Mouse (Mus musculus): ENCODE data around the gene Lad1. TPM values are rescaled to one million over a fixed set of nuclear protein-coding genes. Genes with fewer than 3 reads are reported as not detected.

Gene Lad1
- polyA plus RNA-seq, 1 experiment: not detected

DNA sequence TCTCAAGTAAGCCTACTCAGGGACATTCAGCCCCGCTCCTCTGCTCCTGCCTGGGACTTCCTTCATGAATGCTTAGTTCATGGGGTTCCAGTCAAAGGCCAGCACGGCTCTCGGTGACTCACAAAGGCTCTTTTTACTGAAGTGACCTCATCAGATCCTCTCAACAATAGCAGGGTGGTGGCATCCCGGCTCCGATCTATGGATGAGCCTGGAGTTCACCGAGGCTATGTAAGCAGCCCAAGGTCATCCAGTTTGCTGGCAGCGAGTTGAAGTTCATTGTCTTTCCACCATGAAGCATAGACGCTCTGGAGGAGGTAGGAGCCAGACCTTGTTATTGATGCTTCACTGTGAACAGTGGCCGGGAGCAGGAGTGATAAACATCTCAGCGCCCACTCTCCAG is 35.6 kb upstream of the Lad1 start:
- no peak for TF ChIP-seq GATA1 (IDR thresholded peaks at IDR 0.05; ENCODE audit: low read length)
- no peak for TF ChIP-seq TAL1 (IDR thresholded peaks at IDR 0.05; ENCODE audit: low read length)
- peaks cover 30% of the 10 kb centered on the region for H3K4me1 ChIP-seq (ENCODE audit: control insufficient read depth)
- H3K36me3 ChIP-seq (ENCODE audit: control insufficient read depth): no peaks in the 10 kb centered on the region
- H3K9me3 ChIP-seq (ENCODE audit: control insufficient read depth, low read length): no peaks in the 10 kb centered on the region
- H3K4me3 ChIP-seq (replicated peaks): no peak overlapping the region
- no peaks in the 10 kb centered on the region for H3K27me3 ChIP-seq (ENCODE audit: control insufficient read depth)

DNA sequence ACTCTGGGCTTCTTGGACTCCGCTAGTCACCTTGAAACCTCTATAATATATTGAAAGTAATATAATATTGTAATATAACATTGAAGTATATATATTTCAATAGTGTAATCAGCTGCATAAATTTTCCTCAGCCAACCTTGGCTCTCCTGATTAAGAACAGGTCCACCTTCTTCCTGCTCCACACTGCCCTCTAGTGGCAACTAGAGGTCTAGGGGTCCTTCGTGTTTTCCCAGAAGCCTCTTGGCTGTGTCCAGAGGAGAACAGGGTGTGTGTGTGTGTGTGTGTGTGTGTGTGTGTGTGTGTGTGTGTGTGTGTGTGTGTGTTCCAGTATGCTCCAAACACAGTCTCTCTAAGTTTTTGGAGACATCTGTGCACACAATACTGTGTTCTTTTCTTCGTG is 30.6 kb upstream of the Lad1 start:
- TF ChIP-seq GATA1 (IDR thresholded peaks at IDR 0.05; ENCODE audit: low read length) (no peak), TAL1 (IDR thresholded peaks at IDR 0.05; ENCODE audit: low read length) (no peak)
- H3K27me3 ChIP-seq (ENCODE audit: control insufficient read depth): peaks cover 12% of the 10 kb centered on the region
- H3K4me1 ChIP-seq (ENCODE audit: control insufficient read depth): peaks cover 17% of the 10 kb centered on the region
- no peak overlapping the region for H3K4me3 ChIP-seq (replicated peaks)
- no peaks in the 10 kb centered on the region for H3K9me3 ChIP-seq (ENCODE audit: control insufficient read depth, low read length)
- H3K36me3 ChIP-seq (ENCODE audit: control insufficient read depth): no peaks in the 10 kb centered on the region

DNA sequence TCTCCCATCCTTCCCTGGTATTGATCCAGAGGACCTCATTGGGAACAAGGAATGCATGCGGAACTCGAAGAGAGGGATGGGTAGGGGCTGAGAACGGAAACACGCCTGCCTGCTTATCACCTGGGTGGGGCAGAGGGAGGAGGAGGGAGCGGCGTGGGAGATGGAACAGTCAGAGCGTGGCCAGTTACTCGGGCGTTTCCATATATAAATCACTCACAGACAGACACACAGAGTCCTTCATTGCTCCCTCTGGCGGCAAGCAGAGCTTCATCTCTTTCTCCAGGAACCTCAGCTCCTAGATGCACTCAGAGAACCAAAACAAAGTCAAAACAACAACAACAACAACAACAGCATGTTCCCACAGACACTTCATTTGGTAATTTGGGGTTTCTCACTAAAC is 29.7 kb upstream of the Lad1 start:
- peaks cover 17% of the 10 kb centered on the region for H3K27me3 ChIP-seq (ENCODE audit: control insufficient read depth)
- no peaks in the 10 kb centered on the region for H3K36me3 ChIP-seq (ENCODE audit: control insufficient read depth)
- no peaks in the 10 kb centered on the region for H3K9me3 ChIP-seq (ENCODE audit: control insufficient read depth, low read length)
- H3K4me1 ChIP-seq (ENCODE audit: control insufficient read depth): peaks cover 17% of the 10 kb centered on the region
- peak overlapping the region; percentile 25 for H3K4me3 ChIP-seq (replicated peaks)
- no peak for TF ChIP-seq TAL1 (IDR thresholded peaks at IDR 0.05; ENCODE audit: low read length)
- TF ChIP-seq GATA1 (IDR thresholded peaks at IDR 0.05; ENCODE audit: low read length): no peak

- Histone ChIP-seq H3K27me3 (ENCODE audit: control insufficient read depth) (peaks cover 29% of the 10 kb centered on the region), H3K36me3 (ENCODE audit: control insufficient read depth) (no peaks in the 10 kb centered on the region), H3K4me3 (replicated peaks) (no peak overlapping the region), H3K9me3 (ENCODE audit: control insufficient read depth, low read length) (no peaks in the 10 kb centered on the region), H3K4me1 (ENCODE audit: control insufficient read depth) (peaks cover 17% of the 10 kb centered on the region)
- TF ChIP-seq TAL1 (IDR thresholded peaks at IDR 0.05; ENCODE audit: low read length) (no peak), GATA1 (IDR thresholded peaks at IDR 0.05; ENCODE audit: low read length) (no peak)
Measured at GRCm38 (mm10) chr1:135789815-135790214, 28.6 kb upstream of the Lad1 start.

GRCm38 (mm10) chr1:135792143-135792939 is 26.1 kb upstream of the Lad1 start:
- H3K4me3 ChIP-seq (replicated peaks): no peak overlapping the region
- peaks cover 41% of the 10 kb centered on the region for H3K27me3 ChIP-seq (ENCODE audit: control insufficient read depth)
- peaks cover 17% of the 10 kb centered on the region for H3K4me1 ChIP-seq (ENCODE audit: control insufficient read depth)
- H3K9me3 ChIP-seq (ENCODE audit: control insufficient read depth, low read length): no peaks in the 10 kb centered on the region
- H3K36me3 ChIP-seq (ENCODE audit: control insufficient read depth): no peaks in the 10 kb centered on the region
- TF ChIP-seq GATA1 (IDR thresholded peaks at IDR 0.05; ENCODE audit: low read length) (no peak), TAL1 (IDR thresholded peaks at IDR 0.05; ENCODE audit: low read length) (no peak)

DNA sequence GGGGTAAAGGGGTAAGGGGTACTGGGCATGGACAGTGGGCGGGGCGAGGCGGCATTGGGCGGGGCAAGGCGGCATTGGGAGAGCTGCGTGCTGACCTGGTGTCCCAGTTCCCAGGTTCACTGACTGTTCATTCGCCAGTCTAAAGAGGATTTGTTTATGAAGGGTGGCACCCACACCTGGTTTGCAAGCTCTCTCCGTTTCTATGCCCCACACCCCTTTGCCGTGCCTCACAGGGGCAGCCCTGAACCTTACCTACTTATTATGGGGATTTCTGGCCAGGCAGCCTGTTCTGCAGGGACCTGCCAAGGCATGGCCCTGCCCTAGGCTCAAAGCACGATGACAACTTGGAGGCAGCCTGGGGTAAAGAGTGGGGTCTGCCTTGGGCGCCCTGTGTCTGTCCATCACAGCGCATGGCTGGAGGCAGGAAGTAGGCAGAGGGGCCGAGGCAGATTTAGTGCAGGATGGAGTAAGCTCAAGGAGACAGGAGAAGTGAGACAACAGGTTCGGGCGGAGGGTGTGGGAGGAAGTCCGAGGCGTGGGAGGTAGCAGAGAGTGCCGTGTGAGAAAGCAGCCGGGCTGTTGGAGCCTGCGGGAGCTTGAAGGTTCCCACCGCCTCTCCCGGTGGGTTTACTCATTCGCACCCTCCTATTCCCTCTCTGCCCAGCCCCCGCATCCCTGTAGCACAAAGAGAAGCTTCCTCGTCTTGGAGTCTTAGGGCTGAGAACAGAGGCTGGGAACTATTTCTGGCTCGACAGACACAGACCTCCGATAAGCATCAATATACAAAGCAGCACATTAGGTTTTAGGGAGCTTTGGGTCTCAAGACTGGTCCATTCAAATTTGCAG is 24.8 kb upstream of the Lad1 start:
- Histone ChIP-seq H3K4me1 (ENCODE audit: control insufficient read depth) (peaks cover 8% of the 10 kb centered on the region), H3K36me3 (ENCODE audit: control insufficient read depth) (no peaks in the 10 kb centered on the region), H3K9me3 (ENCODE audit: control insufficient read depth, low read length) (no peaks in the 10 kb centered on the region), H3K4me3 (replicated peaks) (no peak overlapping the region), H3K27me3 (ENCODE audit: control insufficient read depth) (peaks cover 41% of the 10 kb centered on the region)
- TF ChIP-seq GATA1 (IDR thresholded peaks at IDR 0.05; ENCODE audit: low read length): no peak
- TF ChIP-seq TAL1 (IDR thresholded peaks at IDR 0.05; ENCODE audit: low read length): no peak

DNA sequence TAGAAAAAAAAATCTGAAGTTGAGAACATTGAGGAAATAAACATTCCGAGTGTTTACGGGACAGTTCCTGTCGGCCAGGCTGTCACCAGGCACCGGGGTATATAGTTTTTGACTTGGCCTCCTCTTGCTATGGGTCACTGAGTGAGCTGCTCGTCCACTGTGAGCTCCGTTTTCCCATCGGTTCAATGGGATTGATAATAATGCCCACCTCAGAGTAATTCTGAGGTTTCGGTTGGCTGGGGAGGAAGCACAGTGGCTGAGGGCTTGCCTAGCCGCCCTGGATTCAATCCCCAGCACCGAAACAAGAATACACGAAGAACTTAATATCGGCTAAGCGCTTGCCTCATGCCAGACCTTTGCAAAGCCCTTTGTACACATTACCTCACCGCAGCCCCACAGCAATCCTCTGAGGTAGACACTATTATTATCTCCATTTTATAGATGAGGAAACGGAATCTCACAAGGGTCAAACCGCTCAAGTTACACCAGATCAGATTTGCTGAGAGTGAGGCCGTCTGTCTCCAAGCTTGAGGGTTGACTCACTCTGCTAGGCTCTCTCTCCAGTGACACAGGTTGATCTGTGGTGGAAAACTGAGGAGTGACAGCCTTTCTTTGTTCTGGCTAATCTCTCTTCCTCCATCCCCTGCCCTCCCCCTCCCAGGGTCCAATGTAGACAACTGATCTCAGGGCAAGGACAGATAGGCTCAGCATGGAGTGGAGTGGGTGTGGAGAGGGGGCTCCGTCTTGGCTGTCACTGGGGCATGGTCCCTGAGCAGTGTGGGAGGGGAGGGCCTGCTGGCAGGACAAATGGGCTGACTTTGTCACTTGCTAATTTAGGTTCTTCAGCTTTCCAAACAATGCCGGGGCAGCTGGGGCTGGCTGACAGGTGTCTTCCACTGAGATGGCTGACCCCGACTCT is 23.9 kb upstream of the Lad1 start:
- TF ChIP-seq GATA1 (IDR thresholded peaks at IDR 0.05; ENCODE audit: low read length) (no peak), TAL1 (IDR thresholded peaks at IDR 0.05; ENCODE audit: low read length) (no peak)
- H3K36me3 ChIP-seq (ENCODE audit: control insufficient read depth): no peaks in the 10 kb centered on the region
- no peak overlapping the region for H3K4me3 ChIP-seq (replicated peaks)
- H3K9me3 ChIP-seq (ENCODE audit: control insufficient read depth, low read length): no peaks in the 10 kb centered on the region
- H3K4me1 ChIP-seq (ENCODE audit: control insufficient read depth): peaks cover 3% of the 10 kb centered on the region
- peaks cover 41% of the 10 kb centered on the region for H3K27me3 ChIP-seq (ENCODE audit: control insufficient read depth)

- H3K4me1 ChIP-seq (ENCODE audit: control insufficient read depth): peaks cover 10% of the 10 kb centered on the region
- no peaks in the 10 kb centered on the region for H3K36me3 ChIP-seq (ENCODE audit: control insufficient read depth)
- H3K27me3 ChIP-seq (ENCODE audit: control insufficient read depth): peaks cover 26% of the 10 kb centered on the region
- no peaks in the 10 kb centered on the region for H3K9me3 ChIP-seq (ENCODE audit: control insufficient read depth, low read length)
- no peak overlapping the region for H3K4me3 ChIP-seq (replicated peaks)
- TF ChIP-seq GATA1 (IDR thresholded peaks at IDR 0.05; ENCODE audit: low read length) (no peak), TAL1 (IDR thresholded peaks at IDR 0.05; ENCODE audit: low read length) (no peak)
Measured at GRCm38 (mm10) chr1:135798492-135798891, 19.9 kb upstream of the Lad1 start.
